Mouse (Mus musculus) granulocyte monocyte progenitor cell, adult 5-6 weeks (primary cell): ENCODE measurements around the gene Rnase10. TPM values are rescaled to one million over a fixed set of nuclear protein-coding genes. Genes with fewer than 3 reads are reported as not detected.
A peak's percentile ranks its signal among the peaks of the same experiment; 100 is the strongest.
"Not testable (repeated sequence)": the region's sequence is repeated elsewhere in the genome, so short reads cannot be mapped to it uniquely, and the experiment has no call there.

Experiments
- ATAC-seq: replicated peaks from 2 replicates; pipeline ENCODE4 v1.8.0; 2016; ENCODE audit warnings: mild to moderate bottlenecking, moderate TSS enrichment, inconsistent platforms; ENCODE audit not compliant: poor library complexity, severe bottlenecking
- total RNA-seq, 2 experiments: library from RNA; stranded (forward) in 1 of 2; stranded (reverse) in 1 of 2; fragments of 200-712, 200-1000 nt in 1 of 2; fragments of >200 nt in 1 of 2; fragmentation: Nextera tagmentation in 1 of 2; gene quantifications; 2 replicates each; pipeline ENCODE4 v1.2.3; 2014 to 2017

Rnase10 gene
- total RNA-seq (2014; fragmentation: Nextera tagmentation) (not detected in 2 replicates), total RNA-seq (2017) (2.5 and 3.2 TPM in 2 replicates)

DNA sequence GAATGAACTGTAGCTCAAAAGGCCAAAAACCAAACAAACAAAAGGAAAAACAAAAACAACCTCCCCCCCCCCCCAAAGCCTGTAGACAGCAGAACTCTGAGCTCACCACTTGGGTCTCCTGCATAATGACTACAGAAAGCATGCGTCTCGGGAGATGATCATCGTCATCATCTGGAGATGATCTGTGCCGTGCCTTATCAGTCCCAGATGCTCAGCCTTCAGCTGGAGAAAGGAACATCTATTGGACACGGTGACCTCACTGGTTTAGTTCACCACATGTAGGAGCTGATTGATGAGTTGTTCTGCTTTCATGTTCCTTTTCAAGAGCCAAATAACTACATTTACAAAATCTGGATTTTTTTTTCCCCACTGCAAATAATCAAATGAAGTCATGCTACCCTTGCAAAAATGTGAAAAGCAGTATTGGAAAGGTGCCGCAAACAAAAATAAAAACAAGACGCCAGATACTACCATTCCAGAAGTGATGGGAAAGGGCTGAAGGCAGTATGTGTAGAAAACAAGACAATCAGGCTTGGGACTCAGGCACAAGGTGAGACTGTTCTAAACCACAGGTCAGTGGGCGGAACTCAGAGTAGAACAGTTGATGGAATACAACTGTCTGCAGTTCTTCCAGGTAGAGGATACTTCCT is at the start of gene Rnase10:
Gene Rnase10 (plus strand): TSS at position 600 of the 650 bp plus-strand sequence.
- ATAC-seq = no peak

GRCm38 (mm10) chr14:50958289-50958995 is 49.1 kb upstream of the Rnase10 start:
- not testable (repeated sequence) for ATAC-seq

GRCm38 (mm10) chr14:50968216-50968980 is 39.2 kb upstream of the Rnase10 start:
- 0 out of 2 replicates have a peak, but pooled peaks have one; percentile 37 for ATAC-seq

DNA sequence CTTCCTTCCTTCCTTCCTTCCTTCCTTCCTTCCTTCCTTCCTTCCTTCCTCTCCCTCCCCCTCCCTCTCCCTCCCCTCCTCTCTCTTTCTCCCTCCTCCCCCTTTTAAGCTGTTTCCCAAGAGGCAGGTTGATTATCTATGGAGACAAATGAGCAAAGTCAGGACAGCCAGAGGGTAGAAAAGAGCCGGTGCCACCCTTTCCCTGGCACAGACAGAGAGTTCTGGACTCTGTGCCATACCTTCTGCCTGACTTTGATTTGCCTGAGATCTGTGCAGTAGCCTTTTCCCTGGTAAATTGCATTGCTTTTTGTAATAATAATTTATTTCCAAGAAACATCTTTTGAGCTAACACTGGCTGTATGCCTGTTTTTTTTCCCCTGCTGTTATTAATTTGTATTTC is 38.5 kb upstream of the Rnase10 start:
- no peak for ATAC-seq

DNA sequence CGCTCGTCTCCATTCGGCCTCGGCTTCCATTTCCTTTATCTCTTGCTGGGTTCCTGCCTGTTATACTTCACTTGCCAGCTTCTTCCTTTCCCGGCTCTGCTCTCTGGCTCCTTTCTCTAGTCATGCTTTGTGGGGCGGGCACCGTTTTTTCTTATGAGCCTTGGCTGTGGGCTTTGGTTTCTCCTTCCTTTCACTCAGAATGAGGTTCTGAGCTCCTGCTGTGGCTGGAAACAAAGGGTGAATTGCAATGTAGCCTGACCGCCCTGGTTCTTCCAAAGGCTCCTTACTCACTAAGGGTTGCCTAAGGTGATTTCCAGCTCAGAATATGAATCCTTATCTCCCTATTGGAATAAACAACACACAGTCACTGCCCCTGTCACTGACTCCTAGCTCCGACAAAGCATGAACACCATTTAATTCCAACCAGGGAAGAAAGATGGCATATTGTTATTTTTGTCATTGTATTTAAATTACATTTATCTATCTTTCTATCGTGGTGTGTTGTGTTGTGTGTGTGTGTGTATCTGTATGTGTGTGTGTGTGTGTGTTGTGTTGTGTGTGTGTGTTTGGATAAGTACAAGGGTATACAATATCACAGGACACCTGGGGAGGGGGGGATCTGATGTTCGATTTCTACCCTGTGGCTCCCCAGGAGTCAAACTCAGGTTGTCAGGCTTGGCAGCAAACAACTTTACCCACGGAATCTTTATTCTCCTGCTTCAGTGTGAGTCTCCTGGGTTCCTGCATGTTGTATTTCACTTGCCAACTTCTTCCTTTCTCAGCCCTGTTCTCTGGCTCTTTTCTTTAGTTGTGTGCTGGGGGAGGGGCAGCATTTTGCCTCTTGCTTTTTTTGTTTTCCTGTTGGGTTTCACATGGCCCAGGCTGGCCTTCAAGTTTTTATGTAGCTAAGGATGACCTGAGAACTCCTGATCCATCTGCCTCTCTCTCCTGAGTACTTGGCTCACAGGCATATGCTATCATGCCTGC is 37.7 kb upstream of the Rnase10 start:
- ATAC-seq = peak; percentile 11; the same call in 1 of the 2 replicates

DNA sequence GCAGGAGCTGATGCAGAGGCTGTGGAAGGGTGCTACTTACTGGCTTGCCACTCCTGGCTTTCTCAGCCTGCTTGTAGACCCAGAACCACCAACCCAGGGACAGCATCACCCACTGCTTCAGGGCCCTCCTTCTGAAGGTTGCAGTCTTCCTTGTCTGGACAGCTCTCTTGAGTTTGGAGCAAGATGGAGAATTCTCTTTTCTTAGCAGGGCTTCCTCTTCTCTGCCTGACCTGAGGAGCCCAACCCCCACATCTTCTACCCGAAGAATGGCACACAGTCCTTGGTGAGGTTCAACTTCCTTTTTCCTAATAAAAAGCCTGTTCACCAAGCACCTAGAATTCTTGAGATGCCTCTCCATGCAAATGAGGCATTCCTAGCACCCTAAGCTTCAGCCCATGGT is 36.7 kb upstream of the Rnase10 start:
- peak; percentile 69 for ATAC-seq

- not testable (repeated sequence) for ATAC-seq
These were observed 34.5 kb upstream of the Rnase10 start for GRCm38 (mm10) chr14:50973054-50973453.

- no peak for ATAC-seq
These were observed 33.9 kb upstream of the Rnase10 start for GRCm38 (mm10) chr14:50973700-50974099.

GRCm38 (mm10) chr14:50975001-50975400 is 32.5 kb upstream of the Rnase10 start:
- no peak for ATAC-seq

- ATAC-seq = no peak
These were observed 30.9 kb upstream of the Rnase10 start for GRCm38 (mm10) chr14:50976674-50977073.

- peak; percentile 74 for ATAC-seq
These were observed 29.1 kb upstream of the Rnase10 start for GRCm38 (mm10) chr14:50978451-50978850.

- no peak for ATAC-seq
These were observed 27.9 kb upstream of the Rnase10 start for GRCm38 (mm10) chr14:50979631-50980030.

DNA sequence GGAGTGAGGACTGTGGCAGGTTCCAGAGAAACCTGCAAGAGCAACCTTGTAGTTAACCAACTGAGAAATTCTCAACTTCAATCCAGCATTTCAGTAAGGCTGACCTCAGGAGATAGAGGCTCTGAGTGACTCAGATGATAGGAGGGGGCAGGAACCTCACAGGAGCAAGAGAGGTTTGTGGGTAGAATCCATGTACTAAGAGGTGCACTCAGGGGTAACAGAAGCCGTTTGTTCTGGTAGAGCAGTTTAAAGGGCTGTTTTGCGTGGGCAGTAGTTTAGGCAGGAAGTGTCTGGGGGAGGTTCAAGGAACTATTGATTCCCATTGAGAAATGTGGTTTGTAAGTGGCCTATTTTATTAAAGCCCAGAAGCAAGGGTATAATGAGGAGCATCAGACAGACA is 26.3 kb upstream of the Rnase10 start:
- peak; percentile 20; the same call in 1 of the 2 replicates for ATAC-seq

DNA sequence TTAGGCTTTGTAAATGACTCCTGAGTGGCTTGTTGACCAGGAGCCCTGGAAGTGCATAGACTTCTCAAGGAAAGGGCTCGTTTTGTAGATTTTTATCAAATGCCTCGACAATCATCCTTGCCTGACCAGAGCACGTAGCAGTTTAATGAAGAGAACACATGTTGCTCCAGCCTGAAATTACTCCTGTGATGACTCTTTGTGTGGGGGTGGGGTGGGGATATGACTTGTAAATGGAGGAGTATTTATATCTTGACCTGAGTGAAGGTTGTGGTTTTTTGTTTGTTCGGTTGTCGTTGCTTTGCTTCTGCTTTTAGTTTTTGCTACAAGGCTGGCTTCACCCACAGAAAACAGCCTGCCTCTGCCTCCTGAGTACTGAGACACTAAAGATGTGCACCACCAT is 25.7 kb upstream of the Rnase10 start:
- ATAC-seq = no peak

DNA sequence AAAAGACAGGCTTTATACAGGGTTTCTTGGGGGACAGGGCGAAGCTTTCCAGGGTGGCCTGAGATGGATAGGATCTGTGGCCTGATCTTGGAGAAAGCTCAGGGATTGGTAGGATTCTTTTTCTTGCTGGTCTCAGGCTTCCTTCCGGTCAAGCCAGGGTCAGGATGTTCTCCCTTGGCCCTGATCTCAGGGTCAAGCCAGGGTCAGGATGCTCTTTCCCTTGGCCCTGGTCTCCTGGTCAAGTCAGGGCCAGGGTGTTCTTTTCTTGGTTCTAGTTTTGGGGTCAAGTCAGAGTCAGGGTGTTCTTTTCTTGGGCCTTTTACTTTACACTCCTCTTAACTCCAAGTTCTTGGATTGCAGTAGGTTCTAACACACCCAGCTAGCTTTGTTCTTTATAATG is 19.9 kb upstream of the Rnase10 start:
- ATAC-seq = no peak

GRCm38 (mm10) chr14:50991037-50991436 is 16.5 kb upstream of the Rnase10 start:
- ATAC-seq = 0 out of 2 replicates have a peak, but pooled peaks have one; percentile 12

- peak; percentile 96 for ATAC-seq
These were observed 10.5 kb upstream of the Rnase10 start for GRCm38 (mm10) chr14:50997088-50997487.

DNA sequence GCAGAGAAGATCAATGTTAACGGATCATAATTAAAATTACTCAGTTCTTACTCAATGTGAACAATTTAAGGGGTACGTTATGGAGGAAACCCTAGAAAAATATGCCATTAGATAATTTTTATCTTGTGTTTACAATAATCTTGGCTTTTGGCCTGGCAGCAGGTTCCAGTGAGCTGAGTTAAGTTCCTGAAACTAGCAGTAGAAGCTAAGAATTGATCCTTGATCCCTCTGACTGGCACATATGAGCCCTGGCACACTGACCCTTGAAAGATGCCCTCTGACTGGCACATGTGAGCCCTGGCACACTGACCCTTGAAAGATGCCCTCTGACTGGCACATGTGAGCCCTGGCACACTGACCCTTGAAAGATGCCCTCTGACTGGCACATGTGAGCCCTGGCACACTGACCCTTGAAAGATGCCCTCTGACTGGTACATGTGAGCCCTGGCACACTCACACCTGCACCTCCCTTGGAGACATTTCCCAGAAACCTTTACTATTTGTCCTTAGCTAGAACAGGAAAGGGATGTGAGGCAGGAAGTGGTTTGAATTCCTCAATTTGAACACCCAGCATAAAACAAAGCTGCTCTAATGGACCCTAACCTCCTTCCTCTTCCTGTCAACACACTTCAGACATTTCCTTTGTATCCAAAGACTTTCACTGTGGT is 9.4 kb upstream of the Rnase10 start:
- peak; percentile 76 for ATAC-seq
